Mouse (Mus musculus): ENCODE measurements at regions not wholly inside any gene's neighbourhood (a gene's known extent, or its start where the extent isn't known, plus 50 kb on each side); places are given as distances from the start of the nearest gene placed in this dataset.
A peak's percentile ranks its signal among the peaks of the same experiment; 100 is the strongest.

- CTCF ChIA-PET, result no interaction called here
- in situ Hi-C loops (cut with MboI; ENCODE audit: low pct_unique_long_range_greater_than_20kb), result no loop called here
- no peak for TF ChIP-seq CTCF (IDR thresholded peaks at IDR 0.05)
- POLR2A ChIA-PET, result no interaction called here
- DNase-seq (ENCODE audit: low read depth, low spot score), result no peak
- H3K27me3 ChIP-seq, result peaks cover 14% of the 10 kb centered on the region
- ATAC-seq, result no peak
These were observed 55.8 kb downstream of the Mid1ip1 start for GRCm38 (mm10) chrX:10770575-10770974.

GRCm38 (mm10) chrX:10775714-10776515 lies 61.1 kb downstream of the Mid1ip1 start:
- CTCF ChIA-PET, result interaction anchor here (1.3 to 1.4 kb wide), 2 partner anchors 16 to 21 kb away, joined by 3 to 8 read pairs; no protein-coding TSS in a partner anchor
- POLR2A ChIA-PET, result no interaction called here
- no peak for DNase-seq (ENCODE audit: low read depth, low spot score)
- peaks cover 35% of the 10 kb centered on the region for H3K27me3 ChIP-seq
- in situ Hi-C loops (cut with MboI; ENCODE audit: low pct_unique_long_range_greater_than_20kb), result no loop called here
- TF ChIP-seq CTCF (IDR thresholded peaks at IDR 0.05), result no peak
- ATAC-seq, result peak; percentile 39

- no peak for TF ChIP-seq CTCF (IDR thresholded peaks at IDR 0.05)
- ATAC-seq, result peak; percentile 78
These were observed 61.7 kb downstream of the Mid1ip1 start for GRCm38 (mm10) chrX:10776516-10776818.

GRCm38 (mm10) chrX:10778014-10778413 lies 63.2 kb downstream of the Mid1ip1 start:
- ATAC-seq (no peak), DNase-seq (ENCODE audit: low read depth, low spot score) (no peak)
- TF ChIP-seq CTCF (IDR thresholded peaks at IDR 0.05), result no peak
- CTCF ChIA-PET, result no interaction called here
- H3K27me3 ChIP-seq, result peaks cover 34% of the 10 kb centered on the region
- POLR2A ChIA-PET, result interaction anchor here (0.7 kb wide), 1 partner anchor 412 kb away, joined by 3 read pairs; no protein-coding TSS in a partner anchor
- in situ Hi-C loops (cut with MboI; ENCODE audit: low pct_unique_long_range_greater_than_20kb), result no loop called here

More at GRCm38 (mm10) chrX:10776516-10776818, 61.7 kb downstream of the Mid1ip1 start:
- in situ Hi-C loops (cut with MboI; ENCODE audit: low pct_unique_long_range_greater_than_20kb), result no loop called here
- peak; percentile 35 for DNase-seq (ENCODE audit: low read depth, low spot score)
- CTCF ChIA-PET, result interaction anchor here (1.3 to 1.4 kb wide), 2 partner anchors 16 to 21 kb away, joined by 3 to 8 read pairs; no protein-coding TSS in a partner anchor
- POLR2A ChIA-PET, result no interaction called here
- peaks cover 34% of the 10 kb centered on the region for H3K27me3 ChIP-seq

GRCm38 (mm10) chrX:10786359-10786758 lies 71.5 kb downstream of the Mid1ip1 start:
- ATAC-seq (no peak), DNase-seq (ENCODE audit: low read depth, low spot score) (no peak)
- TF ChIP-seq CTCF (IDR thresholded peaks at IDR 0.05), result no peak
- in situ Hi-C loops (cut with MboI; ENCODE audit: low pct_unique_long_range_greater_than_20kb), result no loop called here
- POLR2A ChIA-PET, result no interaction called here
- H3K27me3 ChIP-seq, result peaks cover 6% of the 10 kb centered on the region
- CTCF ChIA-PET, result no interaction called here

- peaks cover 6% of the 10 kb centered on the region for H3K27me3 ChIP-seq
- CTCF ChIA-PET, result interaction anchor here (1.5 kb wide), 1 partner anchor 46 kb away, joined by 3 read pairs; no protein-coding TSS in a partner anchor
- DNase-seq (ENCODE audit: low read depth, low spot score) (no peak), ATAC-seq (no peak)
- in situ Hi-C loops (cut with MboI; ENCODE audit: low pct_unique_long_range_greater_than_20kb), result no loop called here
- TF ChIP-seq CTCF (IDR thresholded peaks at IDR 0.05), result peak; percentile 42
- POLR2A ChIA-PET, result no interaction called here
These were observed 72.2 kb downstream of the Mid1ip1 start for GRCm38 (mm10) chrX:10787057-10787456.

GRCm38 (mm10) chrX:10820313-10820920 lies 105.6 kb downstream of the Mid1ip1 start:
- ChIA-PET CTCF (no interaction called here), POLR2A (no interaction called here)
- in situ Hi-C loops (cut with MboI; ENCODE audit: low pct_unique_long_range_greater_than_20kb), result no loop called here
- no peak for DNase-seq (ENCODE audit: low read depth, low spot score)
- peaks cover 16% of the 10 kb centered on the region for H3K27me3 ChIP-seq
- ATAC-seq, result no peak
- no peak for TF ChIP-seq CTCF (IDR thresholded peaks at IDR 0.05)

GRCm38 (mm10) chrX:10833681-10834080 lies 118.9 kb downstream of the Mid1ip1 start:
- no peak for DNase-seq (ENCODE audit: low read depth, low spot score)
- in situ Hi-C loops (cut with MboI; ENCODE audit: low pct_unique_long_range_greater_than_20kb), result no loop called here
- no peaks in the 10 kb centered on the region for H3K27me3 ChIP-seq
- ChIA-PET CTCF (no interaction called here), POLR2A (no interaction called here)
- ATAC-seq, result no peak
- TF ChIP-seq CTCF (IDR thresholded peaks at IDR 0.05), result no peak

- DNase-seq (ENCODE audit: low read depth, low spot score) (no peak), ATAC-seq (no peak)
- ChIA-PET POLR2A (no interaction called here), CTCF (no interaction called here)
- in situ Hi-C loops (cut with MboI; ENCODE audit: low pct_unique_long_range_greater_than_20kb), result no loop called here
- no peak for TF ChIP-seq CTCF (IDR thresholded peaks at IDR 0.05)
- peaks cover 50% of the 10 kb centered on the region for H3K27me3 ChIP-seq
These were observed 142.3 kb downstream of the Mid1ip1 start for GRCm38 (mm10) chrX:10857089-10857488.

GRCm38 (mm10) chrX:10857668-10858067 lies 142.9 kb downstream of the Mid1ip1 start:
- ChIA-PET CTCF (interaction anchor here (1.4 kb wide), 1 partner anchor 90 kb away, joined by 3 read pairs; no protein-coding TSS in a partner anchor), POLR2A (no interaction called here)
- ATAC-seq (no peak), DNase-seq (ENCODE audit: low read depth, low spot score) (no peak)
- no peak for TF ChIP-seq CTCF (IDR thresholded peaks at IDR 0.05)
- in situ Hi-C loops (cut with MboI; ENCODE audit: low pct_unique_long_range_greater_than_20kb), result no loop called here
- H3K27me3 ChIP-seq, result peaks cover 49% of the 10 kb centered on the region

GRCm38 (mm10) chrX:10871613-10872012 lies 156.8 kb downstream of the Mid1ip1 start:
- in situ Hi-C loops (cut with MboI; ENCODE audit: low pct_unique_long_range_greater_than_20kb), result no loop called here
- ChIA-PET CTCF (no interaction called here), POLR2A (no interaction called here)
- peaks cover 34% of the 10 kb centered on the region for H3K27me3 ChIP-seq
- no peak for TF ChIP-seq CTCF (IDR thresholded peaks at IDR 0.05)
- ATAC-seq (no peak), DNase-seq (ENCODE audit: low read depth, low spot score) (no peak)

All from Patski (cell line).